Mouse (Mus musculus) MEL (cell line): Measurements from ENCODE around the gene Abhd17b. TPM values are rescaled to one million over a fixed set of nuclear protein-coding genes. Genes with fewer than 3 reads are reported as not detected.

Source experiments
- DNase-seq: peaks from one replicate; pipeline ENCODE4 v3.0.0; 2011; ENCODE audit warnings: low read depth, low spot score
- H3K27ac ChIP-seq: 2 replicates; pipeline ENCODE4 v1.5.1; 2012; ENCODE audit warnings: low read depth, mild to moderate bottlenecking, control low read depth, low read length, moderate library complexity; ENCODE audit not compliant: control insufficient read depth
- H3K27me3 ChIP-seq, 2 experiments: fragments of 150-350 bp in 1 of 2; sonication (generic) in 1 of 2; 2 replicates each; pipeline ENCODE4 v1.6.1; 2012; ENCODE audit warnings: low read length in 2 of 2, mild to moderate bottlenecking in 2 of 2, improper control_type of control experiment in 1 of 2, moderate library complexity in 1 of 2; ENCODE audit not compliant: insufficient read depth in 2 of 2, control insufficient read depth in 1 of 2
- H3K36me3 ChIP-seq, 2 experiments: 2 replicates each; pipeline ENCODE4 v1.6.1; 2012 to 2014; ENCODE audit warnings: low read length in 2 of 2, improper control_type of control experiment in 1 of 2, inconsistent platforms in 1 of 2, mild to moderate bottlenecking in 1 of 2; ENCODE audit not compliant: insufficient read depth in 2 of 2, control insufficient read depth in 1 of 2
- H3K4me1 ChIP-seq, 2 experiments: fragments of 150-350 bp in 1 of 2; sonication (generic) in 1 of 2; 2 replicates each; pipeline ENCODE4 v1.6.1; 2012; ENCODE audit warnings: low read length in 2 of 2, improper control_type of control experiment in 1 of 2, mild to moderate bottlenecking in 1 of 2; ENCODE audit not compliant: insufficient read depth in 2 of 2, control insufficient read depth in 1 of 2
- H3K4me3 ChIP-seq, 2 experiments: fragments of 150-350 bp in 1 of 2; sonication (generic) in 1 of 2; 2 replicates each; pipeline ENCODE4 v1.5.1; 2012; ENCODE audit warnings: low read depth in 2 of 2, low read length in 2 of 2, mild to moderate bottlenecking in 2 of 2, moderate library complexity in 2 of 2, control low read depth in 1 of 2, improper control_type of control experiment in 1 of 2; ENCODE audit not compliant: control insufficient read depth in 1 of 2, insufficient read depth in 1 of 2
- H3K79me2 ChIP-seq: 2 replicates; pipeline ENCODE4 v1.6.1; 2012; ENCODE audit warnings: mild to moderate bottlenecking, low read length, moderate library complexity; ENCODE audit not compliant: control insufficient read depth, poor library complexity, insufficient read depth
- H3K9ac ChIP-seq: 2 replicates; pipeline ENCODE4 v1.6.1; 2012; ENCODE audit warnings: low read depth, mild to moderate bottlenecking, control low read depth, low read length, moderate library complexity; ENCODE audit not compliant: control insufficient read depth, poor library complexity, severe bottlenecking
- H3K9me3 ChIP-seq: fragments of 150-350 bp; sonication (generic); replicated peaks from 2 replicates; pipeline ENCODE4 v1.6.1; 2012; ENCODE audit warnings: mild to moderate bottlenecking, low read length, improper control_type of control experiment, moderate library complexity; ENCODE audit not compliant: insufficient read depth
- CHD1 ChIP-seq: IDR thresholded peaks from 2 replicates; pipeline ENCODE4 v1.6.1; 2012; ENCODE audit warnings: low read depth, mild to moderate bottlenecking, inconsistent platforms, low read length, improper control_type of control experiment
- CHD2 ChIP-seq: IDR thresholded peaks from 2 replicates; pipeline ENCODE4 v1.6.1; 2011; ENCODE audit warnings: low read length, improper control_type of control experiment
- CTCF ChIP-seq, 3 experiments: IDR thresholded peaks in 2 of 3; conservative IDR thresholded peaks in 1 of 3; 2 replicates each; pipeline ENCODE4 v1.5.1; 2011 to 2012; ENCODE audit warnings: low read length in 3 of 3, low read depth in 2 of 3, mild to moderate bottlenecking in 2 of 3, improper control_type of control experiment in 1 of 3, inconsistent platforms in 1 of 3, mixed read lengths in 1 of 3, moderate library complexity in 1 of 3; ENCODE audit not compliant: control insufficient read depth in 1 of 3, insufficient read depth in 1 of 3, poor library complexity in 1 of 3, severe bottlenecking in 1 of 3
- ELF1 ChIP-seq: IDR thresholded peaks from 2 replicates; pipeline ENCODE4 v1.6.1; 2014; ENCODE audit warnings: low read depth, mild to moderate bottlenecking, inconsistent platforms, low read length, improper control_type of control experiment, moderate library complexity
- EP300 ChIP-seq, 2 experiments: IDR thresholded peaks; 2 replicates each; pipeline ENCODE4 v1.6.1; 2011; ENCODE audit warnings: improper control_type of control experiment in 2 of 2, low read length in 2 of 2, low read depth in 1 of 2, mild to moderate bottlenecking in 1 of 2
- ETS1 ChIP-seq: IDR thresholded peaks from 2 replicates; pipeline ENCODE4 v1.6.1; 2012; ENCODE audit warnings: low read depth, mild to moderate bottlenecking, inconsistent platforms, low read length, improper control_type of control experiment, moderate library complexity
- GABPA ChIP-seq: IDR thresholded peaks from 2 replicates; pipeline ENCODE4 v1.6.1; 2012; ENCODE audit warnings: low read depth, mild to moderate bottlenecking, inconsistent platforms, low read length, improper control_type of control experiment, moderate library complexity
- KAT2A ChIP-seq: conservative IDR thresholded peaks from 2 replicates; pipeline ENCODE4 v1.6.1; 2012; ENCODE audit warnings: low read depth, low read length, improper control_type of control experiment, inconsistent platforms
- MEF2A ChIP-seq: IDR thresholded peaks from 2 replicates; pipeline ENCODE4 v1.6.1; 2014; ENCODE audit warnings: low read depth, mild to moderate bottlenecking, inconsistent platforms, low read length, improper control_type of control experiment; ENCODE audit not compliant: poor library complexity, insufficient replicate concordance, severe bottlenecking; ENCODE audit errors: extremely low read depth
- MXI1 ChIP-seq: IDR thresholded peaks from 2 replicates; pipeline ENCODE4 v1.6.1; 2011; ENCODE audit warnings: mild to moderate bottlenecking, low read depth, low read length, improper control_type of control experiment
- MYB ChIP-seq: IDR thresholded peaks from 2 replicates; pipeline ENCODE4 v1.6.1; 2011; ENCODE audit warnings: mild to moderate bottlenecking, low read depth, low read length, improper control_type of control experiment
- NELFE ChIP-seq: IDR thresholded peaks from 2 replicates; pipeline ENCODE4 v1.6.1; 2011; ENCODE audit warnings: low read depth, low read length, improper control_type of control experiment
- NRF1 ChIP-seq: IDR thresholded peaks from 2 replicates; pipeline ENCODE4 v1.6.1; 2014; ENCODE audit warnings: low read depth, mild to moderate bottlenecking, inconsistent platforms, low read length, improper control_type of control experiment, moderate library complexity; ENCODE audit not compliant: poor library complexity, insufficient read depth, severe bottlenecking
- POLR2A ChIP-seq, 2 experiments: IDR thresholded peaks; 2 replicates each; pipeline ENCODE4 v1.6.1; 2011 to 2012; ENCODE audit warnings: low read length in 2 of 2, mild to moderate bottlenecking in 2 of 2, control low read depth in 1 of 2, improper control_type of control experiment in 1 of 2, low read depth in 1 of 2, moderate library complexity in 1 of 2; ENCODE audit not compliant: control insufficient read depth in 1 of 2, insufficient read depth in 1 of 2, poor library complexity in 1 of 2
- POLR2AphosphoS2 ChIP-seq: IDR thresholded peaks from 2 replicates; pipeline ENCODE4 v1.6.1; 2011; ENCODE audit warnings: low read length, improper control_type of control experiment
- POLR2AphosphoS5 ChIP-seq: IDR thresholded peaks from 2 replicates; pipeline ENCODE4 v1.6.1; 2012; ENCODE audit warnings: low read depth, borderline replicate concordance, mild to moderate bottlenecking, inconsistent platforms, low read length, moderate library complexity, mixed read lengths
- RCOR1 ChIP-seq: IDR thresholded peaks from 2 replicates; pipeline ENCODE4 v1.6.1; 2012; ENCODE audit warnings: low read depth, mild to moderate bottlenecking, inconsistent platforms, low read length, improper control_type of control experiment
- SIN3A ChIP-seq: IDR thresholded peaks from 2 replicates; pipeline ENCODE4 v1.6.1; 2012; ENCODE audit warnings: low read length, improper control_type of control experiment, inconsistent platforms
- TAL1 ChIP-seq: IDR thresholded peaks from 2 replicates; pipeline ENCODE4 v1.6.1; 2012; ENCODE audit warnings: mild to moderate bottlenecking, inconsistent platforms, low read length, moderate library complexity, mixed read lengths
- USF2 ChIP-seq, 2 experiments: IDR thresholded peaks; 2 replicates each; pipeline ENCODE4 v1.6.1; 2011 to 2012; ENCODE audit warnings: improper control_type of control experiment in 2 of 2, low read length in 2 of 2, borderline replicate concordance in 1 of 2, inconsistent platforms in 1 of 2, low read depth in 1 of 2, mild to moderate bottlenecking in 1 of 2; ENCODE audit not compliant: insufficient read depth in 1 of 2
- ZKSCAN1 ChIP-seq: IDR thresholded peaks from 2 replicates; pipeline ENCODE4 v1.6.1; 2012; ENCODE audit warnings: low read depth, mild to moderate bottlenecking, inconsistent platforms, low read length, improper control_type of control experiment, moderate library complexity
- ZNF384 ChIP-seq: IDR thresholded peaks from 2 replicates; pipeline ENCODE4 v1.6.1; 2012; ENCODE audit warnings: low read depth, mild to moderate bottlenecking, inconsistent platforms, low read length, improper control_type of control experiment
- polyA plus RNA-seq, 2 experiments: library from polyadenylated mRNA; stranded (reverse) in 1 of 2; unstranded in 1 of 2; fragments of >175 nt in 1 of 2; fragments of >200 nt in 1 of 2; gene quantifications; 2 replicates each; pipeline versions ENCODE4 v1.2.1 to v1.2.4; 2012; ENCODE audit warnings: low replicate concordance in 2 of 2, low read depth in 1 of 2; ENCODE audit not compliant: insufficient read length in 2 of 2, insufficient read depth in 1 of 2, missing spikeins in 1 of 2
- total RNA-seq: library from RNA; depleted of rRNA; stranded (reverse); fragments of 300-350 nt; gene quantifications from 2 replicates; pipeline ENCODE4 v1.2.3, GENCODE M21; 2012

The Abhd17b gene
- total and polyA plus RNA-seq, 3 experiments, result 15.8 to 173 (median 16.1) TPM

GRCm38 (mm10) chr19:21715005-21715442 is 62.0 kb downstream of the Abhd17b start (continued):
- TF ChIP-seq KAT2A, result no peak
- TF ChIP-seq CTCF (IDR thresholded peaks at IDR 0.05 in 2 of 3, conservative IDR thresholded peaks at IDR 0.05 in 1 of 3; ENCODE audit: control insufficient read depth in 1 of 3, insufficient read depth in 1 of 3, low read depth in 2 of 3, low read length in 3 of 3, poor library complexity in 1 of 3, severe bottlenecking in 1 of 3), result no peak
- TF ChIP-seq, all 39 proteins: peak for 0

- Histone ChIP-seq H3K36me3 (peaks cover 0 to 8% of the 10 kb centered on the region in 2 experiments; a peak in 2 of 4 replicates), H3K4me1 (peaks cover 6 to 11% of the 10 kb centered on the region in 2 experiments; a peak in 3 of 4 replicates)
- DNase-seq, result no peak
Observed at GRCm38 (mm10) chr19:21715515-21715914, 62.5 kb downstream of the Abhd17b start.

GRCm38 (mm10) chr19:21716456-21716855 is 63.5 kb downstream of the Abhd17b start:
- Histone ChIP-seq H3K9me3 (no peaks in the 10 kb centered on the region), H3K9ac (no peak overlapping the region), H3K27me3 (no peaks in the 10 kb centered on the region), H3K79me2 (no peaks in the 10 kb centered on the region), H3K27ac (no peak overlapping the region), H3K4me1 (peaks cover 6 to 11% of the 10 kb centered on the region in 2 experiments; a peak in 3 of 4 replicates), H3K4me3 (no peak overlapping the region), H3K36me3 (peaks cover 0 to 8% of the 10 kb centered on the region in 2 experiments; a peak in 2 of 4 replicates)
- no peak for TF ChIP-seq EP300 (IDR thresholded peaks at IDR 0.05; ENCODE audit: low read depth in 1 of 2, low read length in 2 of 2)
- no peak for TF ChIP-seq RCOR1
- no peak for TF ChIP-seq NRF1
- TF ChIP-seq CHD2, result no peak
- TF ChIP-seq CHD1, result no peak
- TF ChIP-seq POLR2A (IDR thresholded peaks at IDR 0.05; ENCODE audit: control insufficient read depth in 1 of 2, insufficient read depth in 1 of 2, low read depth in 1 of 2, low read length in 2 of 2, poor library complexity in 1 of 2), result no peak
- no peak for TF ChIP-seq TAL1
- TF ChIP-seq ZNF384, result no peak
- no peak for TF ChIP-seq POLR2AphosphoS2
- no peak for TF ChIP-seq USF2 (IDR thresholded peaks at IDR 0.05; ENCODE audit: borderline replicate concordance in 1 of 2, insufficient read depth in 1 of 2, low read depth in 1 of 2, low read length in 2 of 2)
- no peak for TF ChIP-seq ELF1
- TF ChIP-seq GABPA, result no peak
- no peak for TF ChIP-seq POLR2AphosphoS5
- no peak for TF ChIP-seq NELFE
- no peak for TF ChIP-seq ETS1
- TF ChIP-seq MXI1, result no peak
- TF ChIP-seq SIN3A, result no peak
- no peak for TF ChIP-seq CTCF (IDR thresholded peaks at IDR 0.05 in 2 of 3, conservative IDR thresholded peaks at IDR 0.05 in 1 of 3; ENCODE audit: control insufficient read depth in 1 of 3, insufficient read depth in 1 of 3, low read depth in 2 of 3, low read length in 3 of 3, poor library complexity in 1 of 3, severe bottlenecking in 1 of 3)
- no peak for TF ChIP-seq MYB
- no peak for DNase-seq

More at GRCm38 (mm10) chr19:21715515-21715914, 62.5 kb downstream of the Abhd17b start:
- H3K27me3 ChIP-seq, result no peaks in the 10 kb centered on the region
- no peak overlapping the region for H3K9ac ChIP-seq
- TF ChIP-seq MEF2A, result no peak
- no peak for TF ChIP-seq POLR2AphosphoS2
- TF ChIP-seq ZKSCAN1, result no peak
- no peak overlapping the region for H3K4me3 ChIP-seq
- no peaks in the 10 kb centered on the region for H3K79me2 ChIP-seq
- H3K9me3 ChIP-seq, result no peaks in the 10 kb centered on the region
- no peak overlapping the region for H3K27ac ChIP-seq
